Mouse (Mus musculus) urinary bladder, adult 18-20 months (tissue): ENCODE measurements around the gene Sptbn4.
A peak's percentile ranks its signal among the peaks of the same experiment; 100 is the strongest.

Experiments
- DNase-seq, 2 experiments: peaks; one replicate each; pipeline ENCODE4 v3.0.0; 2022; ENCODE audit warnings: low spot score in 2 of 2, mixed read lengths in 2 of 2

Sptbn4 gene

GRCm38 (mm10) chr7:27433794-27434193, 13.7 kb downstream of the Sptbn4 start:
- DNase-seq, result no peak

- no peak for DNase-seq
Measured at GRCm38 (mm10) chr7:27433349-27433748, 14.1 kb downstream of the Sptbn4 start.

- no peak for DNase-seq
Measured at GRCm38 (mm10) chr7:27429135-27429534, 18.4 kb downstream of the Sptbn4 start.

- DNase-seq, result no peak
Measured at GRCm38 (mm10) chr7:27428002-27428401, 19.5 kb downstream of the Sptbn4 start.

- no peak for DNase-seq
Measured at GRCm38 (mm10) chr7:27427387-27427786, 20.1 kb downstream of the Sptbn4 start.

GRCm38 (mm10) chr7:27423556-27424326, 23.7 kb downstream of the Sptbn4 start:
- DNase-seq, result no peak

- no peak for DNase-seq
Measured at GRCm38 (mm10) chr7:27419101-27419500, 28.4 kb downstream of the Sptbn4 start.

GRCm38 (mm10) chr7:27417151-27417550, 30.3 kb downstream of the Sptbn4 start:
- DNase-seq, result no peak

- DNase-seq, result peak; percentile 64 to 77
Measured at GRCm38 (mm10) chr7:27408379-27409176, 38.9 kb downstream of the Sptbn4 start.

- no peak for DNase-seq
Measured at GRCm38 (mm10) chr7:27407816-27408215, 39.7 kb downstream of the Sptbn4 start.

- DNase-seq, result no peak
Measured at GRCm38 (mm10) chr7:27406481-27406880, 41.0 kb downstream of the Sptbn4 start.

GRCm38 (mm10) chr7:27404203-27404942, 43.1 kb downstream of the Sptbn4 start:
- DNase-seq, result no peak

GRCm38 (mm10) chr7:27402675-27403074, 44.8 kb downstream of the Sptbn4 start:
- peak; percentile 15 to 58 for DNase-seq

- DNase-seq, result no peak
Measured at GRCm38 (mm10) chr7:27400545-27400944, 46.9 kb downstream of the Sptbn4 start.

- no peak for DNase-seq
Measured at GRCm38 (mm10) chr7:27397048-27397949, 50.2 kb downstream of the Sptbn4 start.

GRCm38 (mm10) chr7:27396184-27397047, 51.1 kb downstream of the Sptbn4 start:
- DNase-seq, result no peak

- DNase-seq, result no peak
Measured at GRCm38 (mm10) chr7:27395521-27396183, 51.8 kb downstream of the Sptbn4 start.

GRCm38 (mm10) chr7:27391416-27391815, 56.1 kb downstream of the Sptbn4 start:
- no peak for DNase-seq

- DNase-seq, result no peak
Measured at GRCm38 (mm10) chr7:27389213-27389612, 58.3 kb downstream of the Sptbn4 start.

GRCm38 (mm10) chr7:27384731-27385130, 62.8 kb downstream of the Sptbn4 start:
- DNase-seq, result no peak
